Mouse (Mus musculus) hindlimb bud, embryonic 11.5 days (tissue): ENCODE results near the gene Cdsn.

Experiments used
- DNase-seq: peaks from one replicate; pipeline ENCODE4 v3.0.0-alpha.2; 2012; ENCODE audit warnings: low read depth, low spot score; ENCODE audit errors: extremely low spot score

The Cdsn gene

DNA sequence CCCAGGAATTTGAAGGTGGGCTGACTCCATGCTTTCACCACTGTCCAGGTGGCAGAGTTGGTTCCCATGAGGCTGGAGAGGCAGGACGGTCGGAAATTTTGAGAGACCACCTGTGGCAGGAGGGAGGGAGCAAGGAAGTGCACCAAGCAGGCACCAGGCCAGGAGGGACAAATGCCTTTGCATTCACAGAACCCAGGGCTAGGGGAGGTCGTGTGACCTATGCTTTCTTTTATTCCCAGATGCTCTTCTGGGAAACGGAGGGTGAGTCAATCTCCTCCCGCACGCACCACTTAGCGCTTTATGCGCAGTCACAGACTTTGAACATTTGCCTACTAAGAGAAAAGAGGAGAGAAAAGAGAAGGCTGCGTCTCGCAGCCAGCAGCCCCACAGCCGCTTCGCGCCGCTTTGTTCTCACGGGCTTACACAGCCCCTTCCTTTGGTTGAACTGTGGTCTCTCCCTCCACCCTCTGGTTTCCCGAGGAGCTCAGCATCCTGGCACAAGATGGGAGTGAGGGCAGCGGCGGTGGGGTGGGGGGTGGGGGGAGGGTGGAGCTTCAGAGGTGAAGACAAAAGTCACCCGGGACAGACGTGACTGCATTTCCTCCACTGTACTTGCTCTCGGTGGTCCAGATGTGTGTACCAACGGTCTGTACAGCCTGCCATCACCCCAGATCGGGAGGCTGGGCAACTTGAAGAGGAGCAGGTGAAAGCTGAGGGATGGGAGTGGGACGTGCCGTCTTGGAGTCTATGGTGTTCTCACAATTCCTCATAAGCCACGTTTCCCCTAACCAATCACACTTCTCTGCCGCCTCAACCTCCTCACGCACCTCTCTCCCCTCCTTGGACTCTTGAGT, 17.4 kb downstream of the Cdsn start:
- DNase-seq, result no peak

DNA sequence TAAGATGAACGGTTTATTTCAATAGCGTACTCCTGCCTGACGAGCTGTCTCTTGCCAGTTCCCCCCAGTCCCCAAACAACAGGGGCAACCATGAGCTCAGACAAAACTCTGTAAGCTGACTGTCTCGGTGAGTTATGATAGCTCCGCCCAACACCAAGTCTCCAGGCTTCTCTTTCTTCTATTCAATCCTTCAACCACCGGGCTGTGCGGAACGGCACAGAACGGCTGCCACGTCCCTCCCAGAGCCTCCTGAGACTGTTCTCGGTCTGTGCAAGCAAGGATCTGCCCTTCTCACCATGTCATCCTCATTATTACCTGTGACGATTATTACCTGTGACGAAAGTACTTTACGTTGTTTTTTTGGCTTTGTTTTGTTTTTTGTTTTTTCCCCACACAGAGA, 18.9 kb downstream of the Cdsn start:
- DNase-seq, result no peak

DNA sequence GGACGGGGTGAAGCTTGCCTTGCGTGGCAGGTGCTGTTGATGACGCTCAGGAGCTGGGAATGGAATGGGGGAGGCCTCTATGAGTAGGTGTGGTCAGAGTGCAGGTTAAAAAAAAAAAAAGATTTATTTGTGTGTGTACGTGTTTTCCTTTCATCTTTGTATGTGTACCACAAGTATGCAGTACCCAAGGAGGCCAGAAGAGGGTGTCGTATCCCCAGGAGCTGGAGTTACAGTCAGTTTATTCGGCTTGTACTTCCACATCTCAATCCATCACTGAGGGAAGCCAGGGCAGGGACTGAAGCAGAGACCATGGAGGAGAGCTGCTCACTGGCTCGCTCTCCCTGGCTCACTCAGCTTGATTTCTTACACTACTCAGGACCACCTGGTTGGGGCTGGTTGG, 19.5 kb downstream of the Cdsn start:
- no peak for DNase-seq

DNA sequence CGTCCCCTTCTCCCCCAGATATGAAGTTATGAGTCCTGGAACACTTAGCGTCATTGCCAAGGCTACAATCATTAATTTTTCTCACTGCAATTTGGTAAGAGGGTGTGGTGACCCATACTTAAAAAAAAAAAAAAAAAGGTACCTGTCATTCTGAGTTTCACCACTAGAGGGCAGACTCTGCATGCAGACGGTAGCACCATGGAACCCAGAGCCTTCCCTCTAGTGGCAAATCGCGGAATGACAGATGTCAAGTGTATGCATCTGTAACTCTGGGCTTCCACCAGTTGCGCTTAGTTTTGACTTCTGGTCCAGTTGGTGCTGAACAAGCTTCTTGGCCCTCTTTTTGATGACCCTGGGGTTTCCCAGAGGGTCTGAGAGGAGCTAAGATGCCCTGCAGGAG, 26.3 kb downstream of the Cdsn start:
- peak; percentile 92 for DNase-seq

DNA sequence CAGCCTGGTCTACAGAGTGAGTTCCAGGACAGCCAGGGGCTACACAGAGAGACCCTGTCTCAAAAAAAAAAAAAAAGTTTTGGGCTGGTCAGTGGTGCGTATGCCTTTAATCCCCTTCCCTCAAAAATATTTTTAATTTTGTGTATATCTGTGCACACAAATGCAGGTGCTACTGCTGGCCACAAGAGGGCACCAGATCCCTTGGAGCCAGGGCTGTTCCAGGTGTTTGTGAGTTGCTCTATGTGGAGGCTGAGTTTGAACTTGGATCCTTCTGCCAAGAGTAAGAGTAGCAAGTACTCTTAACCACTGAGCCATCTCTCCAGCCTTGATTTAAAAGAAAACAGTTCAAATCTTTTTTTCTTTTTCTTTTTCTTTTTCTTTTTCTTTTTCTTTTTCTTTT, 31.0 kb downstream of the Cdsn start:
- no peak for DNase-seq

DNA sequence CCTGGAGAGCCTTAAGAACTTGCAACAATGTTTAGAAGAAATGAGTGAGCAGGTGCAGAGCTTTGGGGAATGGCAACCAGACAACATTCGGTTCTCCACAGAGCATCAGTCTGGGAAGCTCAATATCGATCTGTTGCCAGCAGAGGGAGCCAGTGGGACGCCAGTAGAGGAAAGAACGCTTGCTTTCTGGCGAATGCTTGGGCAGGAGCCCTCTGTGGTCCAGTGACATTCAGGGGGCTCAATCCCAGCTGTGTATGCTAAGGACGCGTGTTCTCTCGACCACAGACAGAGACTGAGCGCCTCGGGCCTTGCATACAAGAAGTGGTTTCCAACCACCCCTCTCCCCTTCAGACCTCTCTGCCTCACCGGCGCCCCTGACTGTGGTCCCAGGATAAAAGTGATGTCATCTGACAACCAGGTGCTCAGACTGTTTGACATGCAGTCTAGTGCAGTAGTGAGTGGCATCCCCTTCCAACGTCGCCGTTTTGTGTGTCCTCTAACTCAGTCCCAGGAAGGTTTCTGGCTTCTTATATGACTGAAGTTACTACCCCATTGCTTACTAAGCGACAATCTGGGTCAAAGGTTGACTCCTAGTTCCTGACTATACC, 32.5 kb downstream of the Cdsn start:
- peak; percentile 20 for DNase-seq

DNA sequence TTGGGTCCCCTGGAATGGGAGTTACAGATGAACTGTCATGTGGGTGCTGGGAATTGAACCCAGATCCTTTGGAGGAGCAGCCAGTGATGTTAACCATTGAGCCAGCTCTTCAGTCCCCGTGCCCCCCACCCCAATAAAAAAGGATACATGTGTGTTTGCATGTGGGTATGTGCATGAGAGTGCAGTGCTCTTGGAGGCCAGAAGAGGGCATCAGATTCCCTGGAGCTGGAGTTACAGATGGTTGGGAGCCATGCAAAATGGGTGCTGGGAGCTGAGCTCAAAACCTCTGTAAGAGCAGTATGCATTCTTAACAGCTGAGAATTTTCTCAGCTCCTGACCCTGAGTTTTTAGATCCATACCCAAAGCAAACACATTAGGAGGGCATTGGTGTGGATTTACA, 35.4 kb downstream of the Cdsn start:
- no peak for DNase-seq

DNA sequence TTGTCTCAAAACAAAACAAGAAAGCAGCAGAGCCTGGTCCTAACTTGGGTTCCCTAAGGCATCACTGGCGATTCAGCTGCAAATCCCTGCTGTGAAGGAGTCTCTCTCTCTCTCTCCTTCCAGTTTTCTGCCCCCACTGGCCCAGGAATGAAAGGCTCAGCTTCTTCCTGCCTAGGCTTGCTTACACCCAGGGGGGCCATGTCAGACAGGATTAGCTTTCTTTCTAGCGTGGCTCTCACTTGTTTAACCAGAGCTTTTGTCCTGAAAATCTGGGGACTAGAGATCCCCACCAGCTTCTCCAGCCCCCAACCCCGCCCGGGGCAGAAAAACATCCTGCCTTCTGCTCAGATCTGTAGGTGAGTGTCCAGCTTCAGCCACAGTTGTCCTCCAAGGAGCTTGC, 36.5 kb downstream of the Cdsn start:
- no peak for DNase-seq

DNA sequence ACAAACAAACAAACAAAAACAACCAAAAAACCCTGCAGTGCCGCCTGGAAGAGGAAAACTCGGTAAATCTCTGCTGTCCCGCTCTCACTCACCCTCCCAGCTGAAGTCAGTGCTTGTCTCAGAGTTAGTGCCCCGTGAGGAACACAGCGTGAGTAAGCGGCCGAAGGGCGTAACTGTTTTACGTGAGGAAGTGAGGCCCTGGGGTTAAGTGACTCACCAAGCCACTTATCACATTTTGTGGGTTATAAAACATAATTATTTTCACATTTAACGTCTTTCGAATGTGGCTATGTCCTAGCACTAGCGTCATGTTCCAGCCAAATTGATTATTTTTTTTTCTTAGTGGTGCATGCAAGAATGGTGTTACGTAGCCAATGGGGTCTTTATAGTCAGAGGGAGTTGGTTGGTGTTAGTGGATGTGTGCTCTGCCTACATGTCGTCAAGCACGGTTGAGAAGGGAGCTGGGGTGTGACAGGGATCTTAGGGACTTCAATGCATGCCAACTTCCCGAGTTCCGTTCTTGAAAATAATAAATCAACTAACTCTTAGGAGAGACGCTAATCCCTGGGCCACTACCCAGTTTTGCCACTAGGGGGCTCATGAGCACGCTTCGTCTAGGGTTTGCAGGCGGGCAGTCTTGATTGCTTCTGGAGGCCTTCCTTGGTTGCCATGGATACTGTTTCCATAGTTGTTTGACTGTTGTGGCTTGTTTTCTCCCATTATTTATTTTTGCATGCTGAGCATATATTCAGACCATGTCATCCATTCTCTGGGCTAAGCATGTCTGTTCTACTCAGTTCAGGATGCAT, 38.7 kb downstream of the Cdsn start:
- peak; percentile 53 for DNase-seq

DNA sequence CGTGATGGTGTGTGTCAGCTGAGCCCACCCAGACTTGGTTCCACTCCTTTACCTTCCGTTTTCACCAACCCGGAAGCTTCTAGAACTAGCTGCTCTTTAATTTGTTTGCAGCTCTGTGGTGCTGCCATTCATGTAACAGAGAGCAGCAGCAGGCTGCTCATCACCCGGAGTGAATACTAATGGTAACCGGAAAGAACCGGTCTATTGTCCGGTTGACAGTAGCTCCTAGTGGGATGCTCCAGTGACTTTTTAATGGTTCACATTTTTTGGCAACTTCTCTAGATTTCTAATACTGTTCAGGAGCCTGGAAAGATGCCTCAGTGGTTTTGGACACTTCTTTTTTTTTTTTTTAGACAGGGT, 39.3 kb downstream of the Cdsn start:
- no peak for DNase-seq

DNA sequence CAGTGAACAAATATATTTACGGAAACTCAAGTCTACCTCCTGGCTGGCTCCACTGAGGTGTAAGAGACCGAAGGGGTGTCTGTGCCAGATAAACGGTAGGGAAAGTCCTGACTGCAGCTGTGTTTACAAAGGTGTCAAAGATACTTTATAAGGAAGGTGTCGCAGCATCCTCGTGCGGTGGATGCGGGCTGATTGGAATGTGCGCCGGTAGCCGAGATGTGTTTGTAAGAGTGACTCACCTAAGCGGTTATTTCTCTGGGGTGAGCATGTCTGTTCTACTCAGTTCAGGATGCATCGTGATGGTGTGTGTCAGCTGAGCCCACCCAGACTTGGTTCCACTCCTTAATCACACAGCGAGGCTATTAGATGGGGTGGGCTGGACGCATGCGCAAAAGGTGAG, 39.8 kb downstream of the Cdsn start:
- no peak for DNase-seq

DNA sequence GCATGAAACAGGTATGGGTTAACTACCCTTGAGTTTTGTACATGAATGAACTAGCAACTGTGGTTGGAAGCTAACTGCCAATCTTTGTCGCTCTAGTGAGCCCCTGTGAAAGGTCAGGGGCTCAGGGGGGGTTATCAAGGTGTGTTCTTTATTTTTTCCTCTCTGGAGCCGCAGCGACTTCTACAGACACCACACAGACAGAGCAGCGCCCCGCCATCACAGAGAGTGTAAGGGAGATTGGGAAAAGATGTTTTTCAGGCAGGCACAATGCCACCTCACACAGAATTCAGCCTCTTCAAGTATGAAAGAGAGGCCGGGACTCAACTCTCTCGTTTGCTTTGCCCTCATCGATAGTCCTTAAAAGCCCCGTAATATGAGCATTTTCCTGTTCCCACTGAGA, 40.2 kb downstream of the Cdsn start:
- DNase-seq, result no peak

DNA sequence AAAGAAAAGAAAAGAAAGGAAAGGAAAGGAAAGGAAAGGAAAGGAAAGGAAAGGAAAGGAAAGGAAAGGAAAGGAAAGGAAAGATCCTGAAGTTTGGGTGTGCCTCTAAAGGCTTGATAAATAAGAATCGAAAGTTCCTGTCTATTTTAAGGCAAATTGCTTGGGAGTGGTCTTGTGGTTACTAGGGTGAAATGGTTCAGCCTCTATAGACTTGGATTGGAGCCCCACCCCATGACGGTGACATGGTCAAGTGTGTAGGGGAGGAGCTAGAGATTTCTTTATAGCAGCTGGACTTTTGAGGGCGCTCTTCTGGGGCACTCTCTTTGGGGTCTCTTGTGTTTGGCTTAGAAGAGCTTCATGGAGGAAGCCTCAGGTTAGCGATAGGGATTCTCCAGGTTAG, 41.9 kb downstream of the Cdsn start:
- no peak for DNase-seq

DNA sequence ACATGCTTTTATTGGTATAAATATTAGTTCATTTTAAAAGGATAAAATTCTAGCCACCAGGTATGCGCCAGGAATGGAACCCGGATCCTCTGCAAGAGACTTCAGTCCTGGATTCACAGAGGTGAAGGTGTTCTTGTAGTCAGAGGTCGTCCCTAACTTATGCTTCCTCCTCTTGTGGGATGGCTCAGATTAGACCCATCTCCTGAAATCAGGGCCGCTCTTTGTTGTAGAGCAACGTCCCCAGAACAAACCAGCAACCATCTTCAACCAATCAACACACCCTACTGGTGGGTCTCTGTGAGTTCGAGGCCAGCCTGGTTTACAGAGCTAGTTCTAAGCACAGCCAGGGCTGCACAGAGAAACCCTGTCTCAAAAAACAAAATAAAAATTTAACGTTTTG, 42.5 kb downstream of the Cdsn start:
- no peak for DNase-seq

DNA sequence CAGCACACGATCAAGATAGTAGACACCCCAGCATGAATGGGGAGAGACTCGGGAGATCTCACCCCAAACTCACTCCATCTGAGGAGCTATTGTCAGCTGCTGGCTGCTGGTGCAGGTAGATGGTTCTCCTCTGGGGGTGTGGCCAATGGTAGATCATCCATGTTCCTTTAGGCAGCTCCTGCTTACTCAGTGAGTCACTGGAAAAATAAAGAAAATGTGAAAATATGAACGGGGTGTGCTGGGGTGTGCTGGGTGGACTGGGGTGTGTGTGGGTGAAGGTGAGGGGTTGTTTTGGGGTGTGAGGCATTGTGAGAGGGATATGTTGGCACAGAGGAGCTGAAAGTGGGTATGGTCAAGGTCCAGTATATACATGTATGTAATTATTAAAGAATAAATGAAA, 45.5 kb downstream of the Cdsn start:
- DNase-seq, result no peak

DNA sequence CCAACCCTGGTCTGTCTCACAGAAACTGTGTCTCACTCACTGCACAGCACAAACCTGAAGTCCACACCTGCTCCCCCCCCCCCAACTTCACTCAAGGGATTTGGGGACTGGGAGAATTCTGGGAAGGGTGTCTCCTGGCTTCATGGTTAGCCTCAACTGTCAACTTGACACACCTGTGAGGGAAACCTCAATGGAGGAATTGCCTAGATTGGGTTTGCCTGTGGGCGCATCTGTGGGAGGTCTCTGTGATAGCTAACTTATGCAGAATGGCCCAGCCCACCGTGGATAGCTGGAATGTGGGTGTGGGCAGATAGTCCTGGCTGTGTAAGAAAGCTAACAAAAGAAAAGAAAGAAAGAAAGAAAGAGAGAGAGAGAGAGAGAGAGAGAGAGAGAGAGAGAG, 49.3 kb downstream of the Cdsn start, which contains the start of gene Sfta2:
Sfta2 (plus strand) TSS at position 301 of the 400 bp plus-strand sequence.
- no peak for DNase-seq

DNA sequence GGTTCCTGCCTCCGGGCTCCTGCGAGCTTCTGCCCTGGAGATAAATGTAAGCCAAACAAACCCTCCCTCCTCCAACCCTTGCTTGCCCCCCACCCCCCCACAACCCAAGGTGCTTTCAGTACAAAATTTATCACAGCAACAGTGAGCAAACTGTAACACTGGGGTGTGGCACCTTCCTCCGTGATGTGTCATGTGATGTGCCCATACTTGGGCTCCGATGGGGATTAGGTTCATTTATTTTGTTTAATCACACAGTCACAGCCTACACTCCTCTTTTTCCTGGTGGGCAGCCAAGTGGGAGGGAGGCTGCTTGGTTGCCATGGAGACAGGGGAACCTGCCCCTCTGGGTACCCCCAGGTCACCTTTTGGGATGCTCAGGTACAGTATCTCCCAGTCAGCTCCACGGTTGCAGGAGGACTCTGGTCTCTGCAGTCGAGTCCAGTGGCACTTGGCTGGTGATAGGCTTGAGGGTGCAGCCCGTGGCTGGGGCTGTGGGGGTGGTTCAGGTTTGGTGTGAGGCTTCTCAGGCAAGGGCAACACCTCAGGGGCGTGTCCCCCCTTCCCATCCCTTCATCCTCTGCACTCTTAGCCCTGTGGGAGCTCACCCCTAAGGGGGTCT, 49.9 kb downstream of the Cdsn start:
- DNase-seq, result no peak
